Mouse (Mus musculus): Measurements from ENCODE around the gene Omp.

DNA sequence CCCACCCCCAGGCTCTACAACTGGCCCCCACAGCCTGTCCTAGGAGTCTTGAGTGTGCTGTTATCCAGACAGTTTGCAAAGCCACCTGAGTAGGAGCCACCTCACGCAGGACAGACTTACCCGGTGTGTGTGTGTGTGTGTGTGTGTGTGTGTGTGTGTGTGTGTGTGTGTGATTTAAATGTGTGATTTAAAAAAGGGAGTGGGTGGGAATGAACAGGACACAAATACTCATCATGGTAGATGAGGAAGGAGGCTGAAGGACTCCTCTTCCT is 25.4 kb downstream of the Omp start:
- no peak for TF ChIP-seq E2F4 (IDR thresholded peaks at IDR 0.05; ENCODE audit: insufficient read depth)
- no peak for TF ChIP-seq POLR2A (IDR thresholded peaks at IDR 0.05; ENCODE audit: insufficient read length, low read depth)
- no peak for TF ChIP-seq TCF12 (IDR thresholded peaks at IDR 0.05; ENCODE audit: insufficient read depth, poor library complexity, severe bottlenecking)
- no peak for TF ChIP-seq REST (IDR thresholded peaks at IDR 0.05; ENCODE audit: insufficient read depth, insufficient read length)
- TF ChIP-seq MAX (IDR thresholded peaks at IDR 0.05; ENCODE audit: low read depth) = no peak
- TF ChIP-seq MYOG (IDR thresholded peaks at IDR 0.05; ENCODE audit: control insufficient read depth in 1 of 3, insufficient read depth in 1 of 3, insufficient read length in 2 of 3, low read depth in 2 of 3) = no peak
- no peak for TF ChIP-seq POLR2AphosphoS2 (IDR thresholded peaks at IDR 0.05; ENCODE audit: insufficient read length, low read depth)
- TF ChIP-seq USF1 (IDR thresholded peaks at IDR 0.05; ENCODE audit: low read depth) = no peak
- no peak for TF ChIP-seq TCF3 (IDR thresholded peaks at IDR 0.05; ENCODE audit: insufficient read length, low read depth)
- no peak for TF ChIP-seq MYOD1 (IDR thresholded peaks at IDR 0.05; ENCODE audit: control insufficient read depth in 1 of 3, insufficient read length in 2 of 3, low read depth in 2 of 3)
- no peak for TF ChIP-seq CEBPB (IDR thresholded peaks at IDR 0.05; ENCODE audit: insufficient read depth, poor library complexity, severe bottlenecking)
- TF ChIP-seq SRF (IDR thresholded peaks at IDR 0.05; ENCODE audit: control insufficient read depth, insufficient read length, low read depth) = no peak

All from myocyte (in vitro differentiated cells).